Mouse (Mus musculus) lung, adult 2 months (tissue): ENCODE data around the gene Dnal4. TPM values are rescaled to one million over a fixed set of nuclear protein-coding genes. Genes with fewer than 3 reads are reported as not detected.

Experiments
- DNase-seq: peaks from one replicate; pipeline ENCODE4 v3.0.0; 2022
- H3K4me1 ChIP-seq: fragments of 200-500 bp; 2 replicates; pipeline ENCODE4 v1.6.1; 2011; ENCODE audit warnings: low read length; ENCODE audit not compliant: control insufficient read depth, insufficient read depth
- H3K4me3 ChIP-seq: fragments of 200-500 bp; replicated peaks from 2 replicates; pipeline ENCODE3; 2011; ENCODE audit warnings: low read depth, mild to moderate bottlenecking, control low read depth, low read length; ENCODE audit errors: extremely low read depth
- CTCF ChIP-seq: fragments of 200-500 bp; IDR thresholded peaks from 2 replicates; pipeline ENCODE4 v1.5.1; 2011; ENCODE audit warnings: mild to moderate bottlenecking, low read length, control low read depth; ENCODE audit not compliant: insufficient read depth
- POLR2A ChIP-seq: fragments of 200-500 bp; IDR thresholded peaks from 2 replicates; pipeline ENCODE4 v1.6.1; 2011; ENCODE audit warnings: low read depth, mild to moderate bottlenecking, control low read depth, low read length, borderline replicate concordance; ENCODE audit errors: extremely low read depth
- WGBS: fragments of 180-500 bp; shearing (Covaris S2); methylation state at CpG from one replicate; pipeline ENCODE4 v1.1.7; 2018; 5-methylcytosine and 5-hydroxymethylcytosine counted together
- polyA plus RNA-seq: library from polyadenylated mRNA; depleted of rRNA; stranded (reverse); fragments of >200 nt; gene quantifications from 2 replicates; pipeline ENCODE4 v1.2.3, GENCODE M21; 2012

Dnal4 gene
- polyA plus RNA-seq, 1 experiment, result 51.2 TPM

DNA sequence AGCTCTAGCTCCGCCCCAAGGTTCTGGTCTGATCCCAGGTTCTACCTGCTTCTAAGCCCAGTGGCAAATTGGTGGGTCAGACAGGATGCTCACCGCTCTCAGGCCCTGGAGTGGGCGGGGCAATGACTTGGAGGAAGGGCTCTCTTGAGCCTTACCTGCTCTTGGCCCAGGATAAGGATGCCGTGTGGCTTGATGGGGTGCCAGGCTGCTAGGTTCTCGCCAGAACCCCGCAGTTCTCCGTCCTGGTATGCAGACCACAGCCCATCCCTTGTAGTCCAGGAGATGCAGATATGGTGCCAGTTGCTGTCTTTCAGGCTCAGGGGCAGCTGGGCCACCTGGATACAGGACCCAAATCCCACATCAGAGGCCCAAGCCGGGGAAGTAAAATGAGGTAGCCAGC lies 12.5 kb upstream of the Dnal4 start:
- TF ChIP-seq POLR2A, result no peak
- no peak for TF ChIP-seq CTCF
- WGBS, result 53% methylated on average over 8 of the region's 8 CpGs
- no peak for DNase-seq

DNA sequence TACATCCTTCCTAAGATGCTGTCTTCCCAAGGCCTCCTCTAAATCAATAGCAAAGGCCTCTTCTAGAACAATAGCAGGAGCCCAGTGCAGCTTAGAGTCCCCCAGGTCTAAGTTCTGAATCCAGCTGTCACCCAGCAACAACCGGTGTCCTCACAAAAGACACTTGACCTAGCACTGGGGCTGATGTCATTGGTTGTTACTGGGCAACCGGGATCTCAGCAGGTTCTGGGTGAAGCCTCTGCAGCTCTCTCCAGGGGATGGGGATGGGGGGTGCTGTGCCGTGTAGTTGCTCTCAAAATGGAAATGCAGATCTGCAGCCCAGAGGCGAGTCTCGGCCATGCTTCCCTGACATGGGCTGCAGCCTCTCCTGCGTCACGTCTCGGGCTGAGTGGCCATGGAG lies 10.2 kb upstream of the Dnal4 start:
- no peaks in the 10 kb centered on the region for H3K4me1 ChIP-seq
- no peak overlapping the region for H3K4me3 ChIP-seq
- 44% methylated on average over 8 of the region's 8 CpGs for WGBS
- no peak for DNase-seq
- no peak for TF ChIP-seq CTCF
- no peak for TF ChIP-seq POLR2A

More for the DNA sequence above, 12.5 kb upstream of the Dnal4 start:
- no peaks in the 10 kb centered on the region for H3K4me1 ChIP-seq
- no peak overlapping the region for H3K4me3 ChIP-seq

DNA sequence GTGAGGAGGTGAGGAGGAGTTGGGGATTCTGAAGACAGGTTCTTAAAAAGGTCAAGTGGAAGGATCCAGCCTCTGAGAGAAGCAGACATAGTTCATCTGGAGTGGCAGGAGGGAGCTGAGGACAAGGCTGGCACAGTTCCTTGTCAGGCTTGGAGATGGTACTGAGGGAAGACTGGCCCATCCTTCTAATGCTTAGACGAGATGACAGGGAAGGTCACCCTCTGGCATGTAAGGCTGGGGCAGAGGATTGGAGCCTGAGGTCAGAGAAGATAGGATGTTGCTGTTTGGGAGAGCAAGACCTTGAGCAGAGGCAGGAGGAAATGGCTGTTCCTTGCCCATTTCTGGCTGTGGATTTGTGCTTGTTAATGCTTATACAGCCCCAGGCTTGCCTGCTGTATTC lies 7.4 kb upstream of the Dnal4 start:
- DNase-seq, result no peak
- Histone ChIP-seq H3K4me3 (no peak overlapping the region), H3K4me1 (no peaks in the 10 kb centered on the region)
- WGBS, result 42% methylated on average over 1 of the region's 1 CpGs
- TF ChIP-seq POLR2A, result no peak
- TF ChIP-seq CTCF, result no peak

DNA sequence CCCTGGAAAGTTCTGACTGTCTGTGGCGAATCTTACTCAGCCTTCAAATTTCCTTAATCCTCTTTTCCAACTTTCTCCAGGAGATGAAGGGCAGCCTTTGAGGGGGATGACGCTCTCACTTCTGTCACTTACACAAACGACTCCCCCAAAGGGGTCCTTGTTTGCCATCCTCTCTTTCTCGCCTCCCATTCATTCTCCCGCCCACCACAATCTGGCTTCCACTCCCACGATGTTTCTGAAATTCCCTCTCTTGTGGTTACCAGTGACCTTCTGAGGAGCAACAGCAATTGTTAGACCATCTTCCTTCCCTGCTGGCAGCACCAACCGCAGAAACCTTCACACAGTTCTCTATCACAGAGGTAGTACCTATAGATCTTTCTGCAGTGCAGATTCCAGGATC lies 2.0 kb downstream of the Dnal4 start:
- no peak for DNase-seq
- Histone ChIP-seq H3K4me1 (peaks cover 3% of the 10 kb centered on the region), H3K4me3 (no peak overlapping the region)
- whole genome bisulfite sequencing, result 63% methylated on average over 7 of the region's 7 CpGs
- TF ChIP-seq CTCF (no peak), POLR2A (no peak)

DNA sequence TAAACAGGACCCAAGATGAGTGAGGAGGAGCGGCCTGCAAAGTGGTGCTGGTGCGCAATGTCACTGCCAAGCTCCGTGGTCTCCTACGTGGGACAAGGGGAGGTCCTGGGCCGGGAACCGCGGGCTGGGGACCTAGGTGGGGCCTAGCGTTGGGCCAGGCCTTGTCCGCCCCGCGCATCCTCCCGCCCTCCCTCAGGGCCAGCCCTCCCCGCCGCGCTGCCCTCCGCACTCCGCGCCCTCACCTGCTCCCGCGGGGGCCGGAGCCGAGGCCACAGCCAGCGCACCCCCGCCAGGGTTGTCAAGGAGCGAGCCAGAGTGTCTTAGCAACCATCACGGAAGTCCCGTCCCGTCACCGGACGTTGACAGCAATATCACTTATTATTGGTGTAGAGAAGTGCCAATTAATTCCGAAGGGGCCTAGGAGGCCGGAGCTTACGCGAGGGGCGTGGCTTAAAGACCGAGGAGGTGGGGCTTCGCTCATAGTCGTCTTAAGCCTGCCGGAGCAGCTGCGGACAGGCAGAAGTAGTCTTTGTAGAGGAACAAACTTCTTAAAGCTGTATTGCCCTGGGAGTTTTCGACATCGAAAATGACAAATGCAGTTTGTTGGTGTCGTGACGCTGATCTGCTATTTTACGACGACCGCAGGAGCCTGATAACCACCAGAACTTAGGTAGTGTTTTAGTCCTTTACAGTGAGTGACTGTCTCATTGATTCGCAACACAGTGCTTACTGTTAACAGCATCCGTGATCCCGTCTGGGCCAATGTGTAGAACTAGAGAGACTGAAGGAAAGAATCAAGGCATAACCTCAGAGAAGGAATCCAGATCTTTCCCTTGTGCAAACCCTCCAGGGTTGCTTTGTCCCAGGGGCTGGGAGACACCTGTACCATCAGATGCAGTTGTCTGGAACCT lies 3.3 kb downstream of the Dnal4 start:
- TF ChIP-seq CTCF (no peak), POLR2A (peak; percentile 46; the same call in 1 of the 2 replicates)
- Histone ChIP-seq H3K4me1 (peaks cover 3% of the 10 kb centered on the region), H3K4me3 (peak overlapping the region; percentile 87)
- WGBS, result under 1% methylated on average over 50 of the region's 50 CpGs
- peak; percentile 94 for DNase-seq

DNA sequence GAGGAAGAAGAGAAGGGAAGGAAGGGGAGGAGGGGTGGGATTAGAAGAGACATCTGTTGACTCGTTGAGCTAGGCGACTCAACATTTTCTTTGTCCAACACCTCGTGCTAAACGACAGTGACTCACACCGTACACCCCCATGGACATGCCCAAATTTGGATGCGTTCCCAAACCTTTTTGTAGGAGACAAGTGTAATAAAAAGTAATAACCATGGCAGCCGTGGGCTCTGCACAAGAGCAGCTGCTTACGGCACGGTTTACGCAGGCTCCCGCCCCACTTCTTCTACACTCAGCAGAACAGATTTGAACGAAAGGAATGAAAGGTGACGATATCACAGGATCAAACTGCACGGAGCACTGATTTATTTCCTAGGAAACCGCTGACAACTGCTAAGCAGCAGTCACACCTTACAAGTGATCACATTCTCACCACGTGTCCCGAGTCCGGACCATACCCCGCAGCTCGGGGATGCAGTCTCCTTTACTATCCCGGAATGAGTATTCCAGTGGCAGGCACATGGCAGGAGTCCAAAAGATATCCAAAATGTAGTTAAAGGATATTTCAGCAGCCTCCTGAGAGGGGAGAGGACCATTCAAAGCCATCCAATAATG lies 6.9 kb downstream of the Dnal4 start:
- DNase-seq, result no peak
- no peak for TF ChIP-seq CTCF
- TF ChIP-seq POLR2A, result no peak
- H3K4me3 ChIP-seq, result no peak overlapping the region
- H3K4me1 ChIP-seq, result peaks cover 10% of the 10 kb centered on the region
- 60% methylated on average over 21 of the region's 21 CpGs for WGBS

DNA sequence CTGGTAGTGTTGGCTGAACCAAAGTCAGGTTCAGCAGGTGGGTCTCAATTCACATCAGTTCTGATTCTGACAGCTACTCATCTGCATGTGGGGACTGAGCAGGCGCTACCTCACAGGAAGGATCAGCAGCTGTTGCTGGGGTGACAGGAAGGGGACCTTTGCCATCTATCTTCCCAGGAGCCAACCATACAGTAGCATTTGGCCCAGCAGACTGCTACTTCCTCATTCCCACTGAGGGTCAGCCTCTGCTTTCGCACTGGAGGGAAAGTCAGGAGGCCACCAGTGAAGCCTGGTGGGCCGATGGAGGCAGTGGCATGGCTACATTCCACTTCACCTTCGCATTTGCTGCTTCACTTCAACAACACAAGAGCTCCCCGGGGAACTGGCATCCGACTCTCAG lies 9.3 kb downstream of the Dnal4 start:
- DNase-seq, result no peak
- H3K4me1 ChIP-seq, result peaks cover 7% of the 10 kb centered on the region
- TF ChIP-seq POLR2A (no peak), CTCF (no peak)
- WGBS, result 45% methylated on average over 6 of the region's 6 CpGs
- H3K4me3 ChIP-seq, result no peak overlapping the region

DNA sequence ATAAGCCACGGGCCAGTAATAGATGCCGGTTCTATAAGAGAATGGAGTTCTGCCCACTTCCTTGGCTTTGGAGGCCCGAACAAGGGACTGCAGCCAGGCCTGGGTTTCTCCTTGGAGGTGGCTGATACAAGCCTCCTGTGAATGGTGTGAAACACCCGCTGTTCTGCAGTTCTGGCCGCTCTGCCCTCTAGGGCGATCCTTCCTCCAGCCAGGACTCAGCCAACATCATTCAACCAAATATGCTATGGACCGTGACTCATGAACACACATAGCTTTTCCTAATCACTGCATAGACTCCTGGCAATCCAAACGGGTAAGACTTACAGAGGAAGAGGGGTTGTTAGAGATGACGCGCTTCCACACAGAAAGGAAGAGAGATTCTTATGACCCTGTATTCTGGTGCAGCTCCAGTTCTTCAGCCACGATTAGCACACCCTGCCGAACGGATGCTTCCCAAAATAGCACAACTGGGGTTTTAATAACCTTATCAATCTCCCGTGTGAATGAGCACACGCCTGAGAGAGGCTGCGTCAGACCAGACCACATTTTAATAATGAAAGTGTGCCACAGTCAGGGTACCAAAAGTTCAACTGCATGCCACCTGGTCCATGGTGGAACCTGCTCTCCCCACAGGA lies 10.2 kb downstream of the Dnal4 start:
- DNase-seq, result no peak

DNA sequence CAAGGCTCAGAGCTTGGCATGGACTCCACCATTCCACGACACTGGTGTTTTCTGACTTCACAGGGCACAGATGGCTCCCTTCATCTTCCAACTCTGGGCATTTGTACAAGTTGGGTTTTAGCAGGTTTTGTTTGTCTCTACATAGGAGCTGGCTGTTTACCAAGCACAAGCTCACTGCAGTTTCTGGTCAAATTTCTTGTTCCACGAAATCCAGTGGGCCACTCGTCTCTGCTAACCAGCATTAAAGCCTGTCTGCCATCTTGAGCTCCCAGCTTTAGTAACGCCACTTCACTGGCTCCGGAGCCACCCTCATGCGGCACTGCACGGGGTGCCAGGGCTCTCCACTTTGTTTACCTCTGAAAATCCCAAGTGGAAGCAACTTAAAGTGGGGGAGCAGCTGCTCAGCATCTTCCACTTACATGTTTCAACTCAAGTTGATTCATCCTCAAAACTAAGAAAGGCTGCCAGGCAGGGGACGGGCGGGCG lies 11.0 kb downstream of the Dnal4 start:
- H3K4me1 ChIP-seq, result peaks cover 6% of the 10 kb centered on the region
- no peak overlapping the region for H3K4me3 ChIP-seq
- DNase-seq, result no peak
- TF ChIP-seq CTCF (no peak), POLR2A (no peak)
- 59% methylated on average over 10 of the region's 10 CpGs for WGBS

More for the DNA sequence above, 10.2 kb downstream of the Dnal4 start:
- Histone ChIP-seq H3K4me1 (peaks cover 6% of the 10 kb centered on the region), H3K4me3 (no peak overlapping the region)
- no peak for TF ChIP-seq POLR2A
- WGBS, result 62% methylated on average over 16 of the region's 16 CpGs

DNA sequence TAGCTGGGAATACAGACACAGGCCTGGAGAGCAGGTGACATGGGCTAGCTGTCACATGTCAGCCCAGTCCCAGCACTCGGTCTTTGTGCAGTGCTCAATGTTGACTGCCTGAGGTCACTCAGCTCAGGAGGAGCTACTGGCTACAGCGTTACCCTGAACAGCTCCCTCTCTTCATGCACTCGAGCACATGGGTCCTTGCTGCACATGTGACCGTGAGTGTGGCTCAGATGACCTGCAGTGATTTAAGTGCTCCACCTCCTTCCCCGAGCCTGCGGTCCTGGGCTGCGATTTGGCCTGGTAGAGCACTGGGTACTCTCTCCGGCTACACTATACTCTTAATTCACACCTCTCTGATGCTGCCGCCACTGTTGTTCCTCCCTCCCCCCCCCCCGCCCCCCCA lies 11.5 kb downstream of the Dnal4 start:
- DNase-seq, result no peak
- WGBS, result 55% methylated on average over 9 of the region's 10 CpGs

More for the DNA sequence above, 11.5 kb downstream of the Dnal4 start:
- peaks cover 6% of the 10 kb centered on the region for H3K4me1 ChIP-seq
- TF ChIP-seq POLR2A (no peak), CTCF (no peak)
- no peak overlapping the region for H3K4me3 ChIP-seq
